Mouse (Mus musculus) layer of hippocampus, adult 2 months (tissue): ENCODE data around the gene Atf7. TPM values are rescaled to one million over a fixed set of nuclear protein-coding genes. Genes with fewer than 3 reads are reported as not detected.

ENCODE experiments used
- DNase-seq, 2 experiments: peaks; one replicate each; pipeline ENCODE4 v3.0.0; 2022; ENCODE audit warnings: low spot score in 2 of 2
- H3K27ac ChIP-seq: fragments of 200-600 bp; 2 replicates; pipeline ENCODE4 v1.8.1; 2022
- H3K4me3 ChIP-seq: fragments of 200-600 bp; 2 replicates; pipeline ENCODE4 v1.8.1; 2022; ENCODE audit warnings: mild to moderate bottlenecking
- CTCF ChIP-seq: fragments of 200-600 bp; conservative IDR thresholded peaks from 2 replicates; pipeline ENCODE4 v1.8.1; 2022; ENCODE audit warnings: antibody characterized with exemption, mild to moderate bottlenecking, moderate library complexity
- total RNA-seq, 2 experiments: library from RNA; stranded (reverse); gene quantifications; 2 replicates each; pipeline ENCODE4 v1.2.3; 2021

The Atf7 gene
- total RNA-seq, 2 experiments from 2014 or later, result 45.5 to 46.4 TPM

- peak overlapping the region; percentile 32 for H3K27ac ChIP-seq
- H3K4me3 ChIP-seq, result no peak overlapping the region
- DNase-seq, result no peak
- TF ChIP-seq CTCF, result no peak
Measured at GRCm38 (mm10) chr15:102526111-102527002, 98.9 kb downstream of the Atf7 start.

GRCm38 (mm10) chr15:102524892-102525485 lies 100.3 kb downstream of the Atf7 start, which contains the start of gene Npff:
TSS of gene Npff (minus strand) at chr15:102524942.
- TF ChIP-seq CTCF, result peak; percentile 97
- Histone ChIP-seq H3K27ac (peak within 1 kb of the TSS; percentile 67), H3K4me3 (no peak within 1 kb of the TSS)
- peak; percentile 77 to 83 for DNase-seq

- no peak for DNase-seq
- no peak overlapping the region for H3K27ac ChIP-seq
- H3K4me3 ChIP-seq, result no peak overlapping the region
- TF ChIP-seq CTCF, result no peak
Measured at GRCm38 (mm10) chr15:102521480-102521879, 103.8 kb downstream of the Atf7 start.

GRCm38 (mm10) chr15:102520416-102520815 lies 104.8 kb downstream of the Atf7 start:
- DNase-seq, result no peak
- Histone ChIP-seq H3K27ac (peak overlapping the region; percentile 99; the same call in 1 of the 2 replicates), H3K4me3 (no peak overlapping the region)
- no peak for TF ChIP-seq CTCF

GRCm38 (mm10) chr15:102519211-102520141 lies 105.8 kb downstream of the Atf7 start:
- Histone ChIP-seq H3K27ac (peak overlapping the region; percentile 99), H3K4me3 (peak overlapping the region; percentile 91)
- no peak for TF ChIP-seq CTCF
- DNase-seq, result no peak

- Histone ChIP-seq H3K4me3 (peak overlapping the region; percentile 91), H3K27ac (peak overlapping the region; percentile 99)
- DNase-seq, result no peak
- no peak for TF ChIP-seq CTCF
Measured at GRCm38 (mm10) chr15:102518859-102519201, 106.4 kb downstream of the Atf7 start.

GRCm38 (mm10) chr15:102517976-102518858 lies 107.0 kb downstream of the Atf7 start, which contains the start of gene Tarbp2:
TSS of gene Tarbp2 (plus strand) at chr15:102518192.
- H3K27ac ChIP-seq, result peak within 1 kb of the TSS; percentile 99
- no peak for TF ChIP-seq CTCF
- DNase-seq, result peak; percentile 99 to 100
- peak within 1 kb of the TSS; percentile 91 for H3K4me3 ChIP-seq

GRCm38 (mm10) chr15:102517631-102517975 lies 107.7 kb downstream of the Atf7 start:
- peak overlapping the region; percentile 96 for H3K27ac ChIP-seq
- no peak for TF ChIP-seq CTCF
- DNase-seq, result no peak
- H3K4me3 ChIP-seq, result peak overlapping the region; percentile 91

GRCm38 (mm10) chr15:102516728-102517404 lies 108.4 kb downstream of the Atf7 start, which contains the start of gene Map3k12:
TSS of gene Map3k12 (minus strand) at chr15:102517064.
- no peak for TF ChIP-seq CTCF
- Histone ChIP-seq H3K4me3 (peak within 1 kb of the TSS; percentile 91), H3K27ac (peak within 1 kb of the TSS; percentile 96)
- DNase-seq, result peak; percentile 63 to 71

- no peak for DNase-seq
- peak overlapping the region; percentile 91 for H3K4me3 ChIP-seq
- peak; percentile 28 for TF ChIP-seq CTCF
- H3K27ac ChIP-seq, result peak overlapping the region; percentile 96
Measured at GRCm38 (mm10) chr15:102516293-102516692, 109.0 kb downstream of the Atf7 start.

- Histone ChIP-seq H3K27ac (peak overlapping the region; percentile 96), H3K4me3 (peak overlapping the region; percentile 91)
- TF ChIP-seq CTCF, result no peak
- DNase-seq, result no peak
Measured at GRCm38 (mm10) chr15:102515791-102516190, 109.5 kb downstream of the Atf7 start.
